Mouse (Mus musculus) forebrain, embryonic 10.5 days (tissue): ENCODE results near the gene Abr. TPM values are rescaled to one million over a fixed set of nuclear protein-coding genes. Genes with fewer than 3 reads are reported as not detected.
A peak's percentile ranks its signal among the peaks of the same experiment; 100 is the strongest.

Experiments used
- DNase-seq: peaks from one replicate; pipeline ENCODE4 v3.0.0-alpha.2; 2017; ENCODE audit warnings: low spot score; ENCODE audit errors: extremely low spot score
- H3K27ac ChIP-seq: fragments of 300-500 bp; sonication (generic); 2 replicates; pipeline ENCODE4 v1.5.1; 2016; ENCODE audit warnings: mild to moderate bottlenecking
- H3K27me3 ChIP-seq: fragments of 300-500 bp; sonication (generic); 2 replicates; pipeline ENCODE4 v1.6.1; 2016; ENCODE audit warnings: mild to moderate bottlenecking; ENCODE audit not compliant: poor library complexity, severe bottlenecking
- H3K36me3 ChIP-seq: fragments of 300-500 bp; sonication (generic); replicated peaks from 2 replicates; pipeline ENCODE4 v1.6.1; 2016; ENCODE audit warnings: mild to moderate bottlenecking, moderate library complexity
- H3K4me1 ChIP-seq: fragments of 300-500 bp; sonication (generic); 2 replicates; pipeline ENCODE4 v1.6.1; 2016
- H3K4me3 ChIP-seq: fragments of 300-500 bp; sonication (generic); 2 replicates; pipeline ENCODE4 v1.5.1; 2016; ENCODE audit warnings: mild to moderate bottlenecking, moderate library complexity
- H3K9me3 ChIP-seq: fragments of 300-500 bp; sonication (generic); 2 replicates; pipeline ENCODE4 v1.6.1; 2016; ENCODE audit warnings: mild to moderate bottlenecking, moderate library complexity
- WGBS: fragments of 180-500 bp; shearing (Covaris S2); methylation state at CpG from one replicate; pipeline ENCODE4 v1.1.7; 2016; 5-methylcytosine and 5-hydroxymethylcytosine counted together
- polyA plus RNA-seq: library from polyadenylated mRNA; unstranded; fragments of >200 nt; fragmentation: Nextera tagmentation; extraction: Ambion mirVana; gene quantifications from 2 replicates; pipeline ENCODE4 v1.2.1, GENCODE M21; 2016

The Abr gene
- polyA plus RNA-seq, 1 experiment from 2014 or later: 27.0 TPM

DNA sequence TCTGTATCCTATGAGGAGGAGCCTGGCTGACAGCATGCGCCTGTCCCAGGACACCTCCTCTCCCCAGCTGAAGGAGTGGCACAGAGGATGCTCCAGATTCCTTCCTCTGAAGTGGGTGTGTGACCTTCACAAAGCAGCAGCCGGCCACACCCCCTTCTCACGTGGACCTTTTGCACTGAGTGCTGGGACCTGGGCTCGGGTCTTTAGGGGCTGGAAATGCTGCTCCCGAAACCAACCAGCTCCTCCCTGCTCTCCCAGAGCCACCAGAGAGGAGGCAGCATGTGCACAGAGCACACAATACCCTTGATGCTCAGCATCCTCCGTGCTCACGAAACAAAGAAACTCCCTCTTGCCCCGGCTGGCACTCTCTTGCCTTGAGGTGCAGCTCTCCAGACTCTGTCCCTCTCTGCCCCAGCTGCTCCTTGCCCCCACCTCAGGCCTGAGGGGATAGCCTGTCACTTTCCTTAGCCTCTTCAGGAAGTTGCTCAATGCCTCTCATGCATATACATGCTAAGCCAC lies 154.6 kb downstream of the Abr start:
- no peak for DNase-seq
- H3K27me3 ChIP-seq: peaks cover 25% of the 10 kb centered on the region
- no peaks in the 10 kb centered on the region for H3K9me3 ChIP-seq
- H3K4me1 ChIP-seq: peaks cover 68% of the 10 kb centered on the region
- H3K36me3 ChIP-seq: peaks cover 29% of the 10 kb centered on the region
- 8% methylated on average over 8 of the region's 8 CpGs for WGBS
- peak overlapping the region; percentile 28 for H3K4me3 ChIP-seq
- peak overlapping the region; percentile 74 for H3K27ac ChIP-seq

DNA sequence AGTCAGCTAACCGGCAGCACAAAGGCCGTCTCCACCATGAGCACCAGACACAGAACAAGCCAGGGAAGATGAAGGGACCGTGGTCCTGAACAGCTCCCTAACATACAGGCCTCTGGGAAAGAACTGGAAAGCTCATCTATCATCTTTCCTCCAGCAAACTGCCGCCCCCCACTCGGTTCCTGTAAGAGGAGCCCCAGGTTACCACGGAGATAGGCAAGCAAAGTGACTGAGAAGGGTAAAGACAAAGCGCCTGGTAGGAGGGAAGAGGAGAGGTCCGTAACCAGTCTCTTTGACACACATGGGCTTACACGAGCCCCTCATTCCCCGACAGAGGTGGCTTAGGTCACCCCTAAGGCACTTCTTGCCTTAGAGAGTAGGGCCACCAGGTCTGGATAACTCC lies 155.0 kb downstream of the Abr start:
- H3K27ac ChIP-seq: peak overlapping the region; percentile 74
- peaks cover 34% of the 10 kb centered on the region for H3K36me3 ChIP-seq
- WGBS: 29% methylated on average over 10 of the region's 10 CpGs
- peaks cover 64% of the 10 kb centered on the region for H3K4me1 ChIP-seq
- no peaks in the 10 kb centered on the region for H3K9me3 ChIP-seq
- DNase-seq: no peak
- peak overlapping the region; percentile 28; the same call in 1 of the 2 replicates for H3K4me3 ChIP-seq
- H3K27me3 ChIP-seq: peaks cover 25% of the 10 kb centered on the region

DNA sequence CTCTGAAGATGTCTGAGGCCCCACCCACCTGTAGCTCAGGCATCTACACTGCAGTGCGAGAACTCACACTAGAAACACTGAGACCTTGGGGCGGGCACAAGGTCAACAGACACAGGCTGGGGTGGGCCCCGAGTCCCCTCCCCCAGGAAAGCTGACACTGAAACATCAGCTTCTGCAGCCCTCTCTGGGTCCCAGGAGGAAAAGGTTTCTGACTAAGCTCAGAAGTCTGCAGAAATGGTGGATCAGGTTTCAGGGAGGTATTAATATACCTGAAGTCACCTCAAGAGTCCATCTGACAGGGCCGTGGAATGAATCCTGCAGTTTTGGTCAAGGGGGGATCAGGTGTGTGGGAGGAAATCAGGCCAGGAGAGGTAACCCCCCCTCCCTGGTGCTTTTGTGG lies 156.2 kb downstream of the Abr start:
- Histone ChIP-seq H3K27me3 (peaks cover 25% of the 10 kb centered on the region), H3K4me3 (no peak overlapping the region), H3K27ac (no peak overlapping the region), H3K9me3 (no peaks in the 10 kb centered on the region), H3K4me1 (peaks cover 63% of the 10 kb centered on the region), H3K36me3 (peaks cover 39% of the 10 kb centered on the region)
- 78% methylated on average over 4 of the region's 4 CpGs for WGBS
- DNase-seq: no peak

DNA sequence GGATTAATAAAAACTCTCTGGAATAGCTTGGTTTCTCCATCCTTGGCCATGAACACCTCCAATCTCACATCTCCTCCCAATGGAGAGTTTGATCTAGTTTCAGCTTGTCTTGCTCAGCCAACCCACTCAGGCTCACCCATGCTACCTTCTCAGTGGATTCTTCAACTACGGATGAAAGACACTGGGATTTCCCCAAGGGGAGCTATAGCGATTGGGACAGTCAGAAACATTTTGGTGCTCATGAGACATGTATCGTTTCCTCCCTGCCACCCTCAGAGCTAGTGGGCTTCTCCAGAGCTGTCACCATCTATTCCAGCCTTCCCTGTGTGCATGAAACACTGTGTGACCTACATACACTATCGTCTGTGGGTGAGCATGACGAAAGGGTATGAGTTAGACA lies 160.4 kb downstream of the Abr start:
- Histone ChIP-seq H3K27ac (no peak overlapping the region), H3K36me3 (peaks cover 57% of the 10 kb centered on the region), H3K27me3 (peaks cover 2% of the 10 kb centered on the region; the same call in 1 of the 2 replicates), H3K9me3 (no peaks in the 10 kb centered on the region), H3K4me3 (no peak overlapping the region), H3K4me1 (peaks cover 33% of the 10 kb centered on the region)
- DNase-seq: no peak
- 93% methylated on average over 5 of the region's 5 CpGs for WGBS

DNA sequence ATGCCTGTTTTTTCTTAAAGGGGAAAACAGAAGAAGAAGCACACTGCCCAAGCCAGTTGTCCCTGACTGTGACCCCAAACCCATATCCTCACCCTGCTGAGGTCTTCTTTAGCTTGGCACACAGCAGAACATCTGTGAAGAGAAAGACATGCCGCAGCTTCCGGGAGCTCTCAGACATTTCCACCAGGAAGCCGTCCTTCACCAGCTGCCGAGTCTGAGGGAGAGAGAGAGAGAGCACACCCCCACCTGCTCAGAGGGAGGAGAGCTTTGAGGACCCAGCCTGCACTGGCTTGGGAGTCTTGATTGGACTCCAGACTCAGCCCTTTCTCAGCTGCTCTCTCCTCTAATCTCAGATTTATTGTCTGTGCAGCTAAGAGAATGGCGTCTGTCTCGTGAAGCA lies 160.9 kb downstream of the Abr start:
- no peak overlapping the region for H3K27ac ChIP-seq
- peaks cover 57% of the 10 kb centered on the region for H3K36me3 ChIP-seq
- H3K4me3 ChIP-seq: no peak overlapping the region
- WGBS: 86% methylated on average over 6 of the region's 6 CpGs
- peaks cover 34% of the 10 kb centered on the region for H3K4me1 ChIP-seq
- no peaks in the 10 kb centered on the region for H3K27me3 ChIP-seq
- no peak for DNase-seq
- no peaks in the 10 kb centered on the region for H3K9me3 ChIP-seq

DNA sequence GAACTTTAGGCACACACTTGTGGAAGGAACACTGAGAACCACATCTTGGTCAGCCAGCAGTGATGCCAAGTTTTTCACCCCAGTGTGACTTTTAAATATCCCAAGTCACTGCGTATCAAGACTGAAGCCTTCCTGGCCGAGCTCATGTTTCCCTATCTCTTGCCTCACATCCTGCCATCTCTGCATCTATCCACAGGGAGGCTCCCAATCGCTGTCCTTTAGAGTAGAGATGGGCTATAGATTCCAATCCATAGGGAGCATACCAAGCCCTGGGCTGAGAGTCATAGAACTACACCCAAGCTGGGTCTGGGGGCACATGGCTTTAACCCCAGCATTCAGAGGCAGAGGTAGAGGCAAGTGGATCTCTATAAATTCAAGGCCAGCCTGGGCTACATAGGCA lies 162.6 kb downstream of the Abr start:
- H3K9me3 ChIP-seq: no peaks in the 10 kb centered on the region
- H3K4me3 ChIP-seq: no peak overlapping the region
- H3K27ac ChIP-seq: no peak overlapping the region
- H3K27me3 ChIP-seq: peaks cover 8% of the 10 kb centered on the region; the same call in 1 of the 2 replicates
- 65% methylated on average over 3 of the region's 3 CpGs for WGBS
- peaks cover 70% of the 10 kb centered on the region for H3K36me3 ChIP-seq
- peaks cover 22% of the 10 kb centered on the region for H3K4me1 ChIP-seq
- DNase-seq: no peak

DNA sequence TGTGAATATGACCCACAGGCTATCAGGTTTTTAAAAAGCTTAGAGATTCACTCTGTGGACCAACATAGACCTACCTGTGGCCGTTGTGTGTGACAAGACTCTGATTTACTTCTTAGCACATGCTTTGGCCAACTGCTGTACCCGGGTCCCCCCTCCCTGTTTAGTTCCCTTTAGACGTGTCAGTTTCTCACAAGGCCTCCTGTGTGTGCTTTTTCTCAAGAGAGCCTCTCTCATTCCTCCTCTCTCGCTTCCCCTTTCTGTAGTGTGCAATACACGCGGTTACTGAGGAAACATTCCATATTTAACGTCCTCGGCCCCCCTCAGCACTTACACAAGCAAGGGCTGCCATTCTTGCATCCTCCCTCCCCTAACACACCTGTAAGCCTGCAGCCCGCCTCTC lies 163.4 kb downstream of the Abr start:
- WGBS: 80% methylated on average over 9 of the region's 9 CpGs
- peaks cover 15% of the 10 kb centered on the region for H3K4me1 ChIP-seq
- DNase-seq: no peak
- H3K27ac ChIP-seq: no peak overlapping the region
- H3K9me3 ChIP-seq: no peaks in the 10 kb centered on the region
- no peak overlapping the region for H3K4me3 ChIP-seq
- H3K36me3 ChIP-seq: peaks cover 70% of the 10 kb centered on the region
- peaks cover 8% of the 10 kb centered on the region; the same call in 1 of the 2 replicates for H3K27me3 ChIP-seq

DNA sequence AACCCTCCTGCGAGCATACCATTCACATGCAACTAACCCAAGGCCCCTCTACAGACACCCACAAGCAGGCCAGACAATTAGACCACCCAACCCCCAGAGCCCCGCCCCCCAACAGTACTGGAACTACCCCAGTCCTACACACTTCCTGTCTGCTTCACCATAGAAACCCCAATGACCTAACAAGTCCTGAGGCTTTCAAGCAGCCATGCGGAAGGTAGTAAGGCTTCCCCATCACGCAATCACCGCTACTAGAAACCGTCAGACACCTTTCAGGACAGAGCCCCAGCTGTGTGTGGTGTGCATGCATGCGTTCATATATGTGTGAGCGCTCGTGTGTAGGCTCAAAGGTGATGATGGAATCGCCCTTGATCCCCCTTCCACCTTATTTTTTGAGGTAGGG lies 165.2 kb downstream of the Abr start:
- H3K4me3 ChIP-seq: no peak overlapping the region
- 79% methylated on average over 10 of the region's 10 CpGs for WGBS
- H3K36me3 ChIP-seq: peaks cover 64% of the 10 kb centered on the region
- DNase-seq: no peak
- no peaks in the 10 kb centered on the region for H3K9me3 ChIP-seq
- H3K27me3 ChIP-seq: peaks cover 8% of the 10 kb centered on the region; the same call in 1 of the 2 replicates
- H3K27ac ChIP-seq: peak overlapping the region; percentile 53; the same call in 1 of the 2 replicates
- H3K4me1 ChIP-seq: peaks cover 16% of the 10 kb centered on the region

DNA sequence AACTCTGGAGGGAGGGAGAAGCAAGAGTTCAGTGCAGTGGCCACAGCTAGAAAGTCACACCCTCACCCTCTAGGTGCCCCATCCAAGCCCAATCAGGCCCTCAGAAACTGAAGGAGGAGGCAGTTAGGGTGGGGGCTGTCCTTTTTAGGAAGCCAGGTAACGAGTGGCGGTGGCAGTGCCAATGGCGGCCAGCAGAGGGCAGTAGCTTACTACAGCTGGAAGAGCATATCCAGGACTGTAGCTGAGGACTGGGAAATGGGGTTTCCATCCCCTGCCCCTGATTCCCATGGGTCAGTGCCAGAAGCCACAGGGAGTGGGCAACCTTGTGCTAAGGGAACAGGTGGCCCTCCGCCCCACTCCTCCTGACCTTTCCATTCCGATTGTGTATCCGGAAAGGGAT lies 165.9 kb downstream of the Abr start:
- Histone ChIP-seq H3K27me3 (peaks cover 8% of the 10 kb centered on the region; the same call in 1 of the 2 replicates), H3K36me3 (peaks cover 64% of the 10 kb centered on the region), H3K9me3 (no peaks in the 10 kb centered on the region), H3K4me3 (no peak overlapping the region), H3K27ac (peak overlapping the region; percentile 53), H3K4me1 (peaks cover 16% of the 10 kb centered on the region)
- DNase-seq: peak; percentile 85
- WGBS: 19% methylated on average over 6 of the region's 6 CpGs

DNA sequence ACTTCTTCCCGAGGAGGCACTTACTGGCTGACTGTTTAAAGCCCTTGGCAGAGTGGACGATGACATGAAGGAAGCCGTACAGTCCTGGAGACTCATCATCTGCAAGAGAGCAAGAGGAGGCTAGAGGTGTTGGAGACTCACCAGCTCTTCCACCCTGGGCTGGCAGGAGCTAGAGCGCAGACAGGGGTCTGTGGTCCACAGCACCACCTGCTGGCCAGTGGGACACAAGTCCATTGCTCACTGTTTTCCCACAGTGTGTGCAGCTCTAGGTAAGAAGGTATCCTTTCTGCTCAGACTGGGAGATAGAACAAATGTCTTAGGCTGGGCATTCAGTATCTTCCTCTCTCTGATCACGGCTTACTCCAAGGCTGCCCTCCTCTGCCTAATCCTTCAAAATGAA lies 167.6 kb downstream of the Abr start:
- 60% methylated on average over 5 of the region's 5 CpGs for WGBS
- H3K36me3 ChIP-seq: peaks cover 54% of the 10 kb centered on the region
- no peak overlapping the region for H3K27ac ChIP-seq
- H3K9me3 ChIP-seq: no peaks in the 10 kb centered on the region
- H3K4me3 ChIP-seq: no peak overlapping the region
- peaks cover 8% of the 10 kb centered on the region; the same call in 1 of the 2 replicates for H3K27me3 ChIP-seq
- H3K4me1 ChIP-seq: peaks cover 32% of the 10 kb centered on the region
- DNase-seq: peak; percentile 68

DNA sequence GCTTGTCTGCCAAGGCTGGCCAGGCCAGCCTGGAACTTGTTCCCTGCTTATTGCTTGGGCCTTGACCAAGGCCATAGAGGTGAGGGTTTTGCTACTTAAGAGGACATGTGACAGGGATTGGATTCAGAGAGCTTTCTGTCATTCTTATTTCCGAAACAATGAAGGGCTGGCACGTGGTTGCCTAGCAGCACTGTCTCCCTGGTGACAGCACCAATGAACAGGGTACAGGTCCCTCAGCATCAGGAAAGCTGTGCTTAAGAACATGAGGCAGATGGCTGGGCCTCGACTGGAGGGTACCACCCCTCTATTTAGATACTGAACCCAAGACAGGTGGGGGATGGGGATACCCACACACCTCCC lies 171.9 kb downstream of the Abr start:
- no peaks in the 10 kb centered on the region for H3K9me3 ChIP-seq
- peaks cover 22% of the 10 kb centered on the region for H3K27me3 ChIP-seq
- peaks cover 61% of the 10 kb centered on the region for H3K4me1 ChIP-seq
- H3K27ac ChIP-seq: peak overlapping the region; percentile 86
- DNase-seq: peak; percentile 63
- 20% methylated on average over 3 of the region's 3 CpGs for WGBS
- peak overlapping the region; percentile 9; the same call in 1 of the 2 replicates for H3K4me3 ChIP-seq
- peaks cover 44% of the 10 kb centered on the region for H3K36me3 ChIP-seq

DNA sequence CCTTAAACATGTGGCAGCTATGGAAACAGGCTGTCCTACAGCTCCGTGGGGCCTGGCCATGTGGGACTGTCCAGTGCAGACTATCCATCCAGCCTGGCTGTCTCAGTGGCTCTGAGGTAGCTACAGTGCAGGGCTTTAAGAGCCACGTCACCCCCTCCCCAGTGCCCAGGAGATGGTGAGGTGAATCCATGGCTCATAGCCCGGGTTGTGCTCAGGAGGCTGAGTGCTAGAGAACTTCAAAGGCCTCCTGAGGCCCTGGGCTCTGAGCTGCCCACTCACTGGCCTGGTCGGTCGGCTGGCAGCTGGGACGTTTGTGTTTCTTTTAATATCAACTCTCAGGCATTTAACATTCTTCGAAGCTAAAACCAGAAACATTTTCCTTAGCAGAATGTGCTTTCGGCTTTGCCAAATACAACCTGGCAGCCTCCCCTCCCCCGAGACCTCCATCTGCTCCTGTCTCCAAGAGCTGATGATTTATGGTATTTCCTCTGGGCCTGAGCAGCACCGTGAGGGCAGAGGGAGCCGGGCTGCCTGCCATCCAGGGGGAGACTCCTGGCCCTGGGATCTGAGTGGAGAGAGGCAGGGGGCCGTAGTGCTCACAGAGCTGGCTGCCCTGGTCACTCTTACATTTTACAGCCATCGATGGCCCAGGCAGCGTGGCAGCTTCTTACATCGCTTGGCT lies 172.5 kb downstream of the Abr start:
- H3K36me3 ChIP-seq: peaks cover 45% of the 10 kb centered on the region
- peaks cover 66% of the 10 kb centered on the region for H3K4me1 ChIP-seq
- H3K9me3 ChIP-seq: no peaks in the 10 kb centered on the region
- peak overlapping the region; percentile 86 for H3K27ac ChIP-seq
- no peak for DNase-seq
- WGBS: 59% methylated on average over 15 of the region's 15 CpGs
- H3K4me3 ChIP-seq: peak overlapping the region; percentile 9; the same call in 1 of the 2 replicates
- peaks cover 24% of the 10 kb centered on the region for H3K27me3 ChIP-seq

DNA sequence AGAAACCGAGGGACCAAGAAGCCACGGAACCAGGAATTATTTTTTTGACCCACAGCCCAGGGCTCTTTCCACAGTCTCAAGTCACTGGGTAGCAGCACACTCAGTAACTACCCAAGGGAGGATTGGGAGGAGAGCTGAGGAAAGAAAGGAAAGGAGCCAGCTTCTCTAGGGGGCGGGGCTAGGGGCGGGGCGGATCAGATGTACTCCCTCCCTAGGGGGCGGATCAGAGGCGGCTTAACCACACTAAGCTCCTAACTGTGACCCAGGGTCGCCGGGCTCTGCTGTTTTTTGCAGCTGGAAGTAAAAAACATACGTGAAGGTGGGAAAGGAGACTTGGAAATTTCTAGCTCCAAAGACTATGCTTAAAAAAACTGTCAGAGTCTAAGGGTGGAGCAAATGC lies 175.9 kb downstream of the Abr start:
- Histone ChIP-seq H3K36me3 (peaks cover 29% of the 10 kb centered on the region), H3K4me1 (peaks cover 82% of the 10 kb centered on the region), H3K27me3 (peaks cover 54% of the 10 kb centered on the region), H3K9me3 (no peaks in the 10 kb centered on the region), H3K4me3 (peak overlapping the region; percentile 12; the same call in 1 of the 2 replicates), H3K27ac (peak overlapping the region; percentile 75)
- under 1% methylated on average over 10 of the region's 10 CpGs for WGBS
- peak; percentile 73 for DNase-seq
